Mouse (Mus musculus): Measurements from ENCODE around the gene Dach2. TPM values are rescaled to one million over a fixed set of nuclear protein-coding genes. Genes with fewer than 3 reads are reported as not detected.
A peak's percentile ranks its signal among the peaks of the same experiment; 100 is the strongest.

Gene Dach2
- total RNA-seq, 1 experiment from 2014 or later = not detected

- peak; percentile 90 for ATAC-seq (replicated peaks; ENCODE audit: insufficient number of reproducible peaks, low FRiP score, low TSS enrichment, poor library complexity, severe bottlenecking)
Observed at GRCm38 (mm10) chrX:113867835-113868495, 570.7 kb downstream of the Dach2 start.

Other genes with a start within 250 kb of the Dach2 start
- gene Chm, start 112.0 kb upstream of the Dach2 start, total RNA-seq (2017) = 32.3 to 38.0 TPM (median 36.0 TPM) in 3 replicates